Mouse (Mus musculus) hindlimb bud, embryonic 11.5 days (tissue): ENCODE measurements around the gene Crip2.

Experiments
- DNase-seq: peaks from one replicate; pipeline ENCODE4 v3.0.0-alpha.2; 2012; ENCODE audit warnings: low read depth, low spot score; ENCODE audit errors: extremely low spot score

The Crip2 gene

GRCm38 (mm10) chr12:113130732-113131131 lies 9.3 kb upstream of the Crip2 start:
- DNase-seq: no peak

DNA sequence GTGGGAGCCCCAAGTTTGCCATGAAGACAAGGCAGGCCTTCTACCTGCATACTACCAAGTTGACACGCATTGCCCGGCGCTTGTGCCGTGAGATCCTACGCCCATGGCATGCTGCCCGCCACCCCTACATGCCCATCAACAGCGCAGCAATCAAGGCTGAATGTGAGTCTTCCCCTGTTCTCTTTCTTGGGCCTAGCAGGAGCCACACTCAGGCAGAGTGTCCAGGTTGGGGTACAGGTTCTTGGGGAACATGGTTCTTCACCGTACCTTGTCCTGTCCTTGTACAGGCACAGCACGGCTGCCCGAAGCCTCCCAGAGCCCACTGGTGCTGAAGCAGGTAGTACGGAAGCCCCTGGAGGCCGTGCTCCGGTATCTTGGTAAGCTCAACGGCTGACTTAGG lies 8.4 kb upstream of the Crip2 start:
- no peak for DNase-seq

- DNase-seq: no peak
Measured at GRCm38 (mm10) chr12:113132567-113132966, 7.5 kb upstream of the Crip2 start.

DNA sequence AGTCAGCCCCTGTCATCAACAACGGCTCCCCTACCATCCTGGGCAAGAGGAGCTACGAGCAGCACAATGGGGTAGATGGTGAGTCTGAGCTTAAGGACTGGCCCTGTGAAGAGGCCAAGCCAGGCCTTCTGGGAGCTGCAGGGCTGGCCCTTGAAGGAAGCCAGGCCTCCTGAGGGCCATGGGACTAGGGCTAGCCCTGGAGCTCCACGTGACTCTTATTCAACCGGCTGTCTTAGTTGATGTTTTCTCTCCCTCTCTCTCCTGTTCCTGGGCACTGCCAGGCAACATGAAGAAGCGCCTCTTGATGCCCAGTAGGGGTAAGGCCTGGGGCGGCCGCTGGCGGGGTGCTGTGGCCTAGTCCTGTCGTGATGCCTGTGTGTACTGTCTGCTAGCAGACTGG lies 6.8 kb upstream of the Crip2 start:
- no peak for DNase-seq

- no peak for DNase-seq
Measured at GRCm38 (mm10) chr12:113133861-113134403, 6.1 kb upstream of the Crip2 start.

DNA sequence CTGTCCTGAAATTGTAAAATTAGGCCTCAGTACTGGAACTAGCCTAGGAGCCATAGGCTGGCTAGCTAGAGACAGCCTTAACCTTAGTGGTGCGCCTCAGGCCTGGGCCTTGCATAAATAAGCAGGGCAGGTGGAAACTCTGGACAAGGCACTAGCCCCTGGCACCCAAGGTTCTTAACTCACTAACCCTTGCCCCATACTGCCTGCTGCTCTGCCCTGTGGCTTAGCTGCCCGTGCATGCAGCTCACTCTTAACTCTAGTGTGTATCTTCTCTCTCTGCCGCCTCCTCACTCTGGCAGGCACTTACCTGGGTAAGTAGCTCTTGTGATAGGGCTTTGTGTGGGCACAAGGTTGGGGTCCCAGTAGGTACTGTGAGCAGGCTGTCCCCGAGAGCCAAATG lies 5.5 kb upstream of the Crip2 start:
- DNase-seq: no peak

DNA sequence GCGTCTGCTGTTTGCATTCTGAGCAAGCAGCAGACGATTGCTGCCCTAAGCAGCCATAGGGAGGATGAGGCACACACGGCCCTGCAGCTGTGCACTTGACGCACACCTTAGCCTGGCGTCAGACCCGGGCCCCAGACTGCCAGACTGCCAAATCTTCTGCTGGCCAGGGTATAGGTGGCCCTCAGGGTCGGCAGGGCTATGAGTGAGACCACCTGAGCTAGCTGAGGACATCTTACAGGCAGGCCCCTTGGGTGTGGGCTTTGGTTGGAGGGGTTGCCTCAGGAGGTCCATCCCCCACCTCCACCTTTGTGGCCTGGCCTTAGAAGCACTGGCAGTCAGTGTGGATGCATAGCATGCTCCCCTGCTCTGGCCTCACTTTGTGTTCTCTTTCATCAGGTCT lies 4.6 kb upstream of the Crip2 start:
- DNase-seq: no peak

DNA sequence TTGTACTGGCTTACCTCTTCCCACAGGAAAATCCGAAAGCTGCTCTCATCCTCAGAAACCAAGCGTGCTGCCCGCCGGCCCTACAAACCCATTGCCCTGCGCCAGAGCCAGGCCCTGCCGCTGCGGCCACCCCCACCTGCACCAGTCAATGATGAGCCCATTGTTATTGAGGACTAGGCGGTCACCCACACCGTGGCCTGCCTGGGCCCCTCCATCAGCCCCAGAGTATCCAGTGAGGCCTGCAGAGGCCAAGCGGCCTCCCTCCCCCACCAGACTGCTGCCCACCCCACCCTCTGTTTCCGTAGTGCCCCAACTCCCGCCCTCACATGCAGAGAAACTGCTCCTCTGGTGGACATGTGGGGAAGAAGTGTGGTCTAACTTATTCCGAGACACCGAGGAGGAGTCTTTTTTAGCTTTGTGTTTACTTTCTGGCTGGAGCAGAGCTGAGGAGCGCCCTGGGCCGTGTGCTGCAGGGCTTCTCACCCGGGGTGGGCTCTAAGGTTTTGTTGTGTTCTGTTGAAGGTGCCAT lies 3.5 kb upstream of the Crip2 start:
- no peak for DNase-seq

DNA sequence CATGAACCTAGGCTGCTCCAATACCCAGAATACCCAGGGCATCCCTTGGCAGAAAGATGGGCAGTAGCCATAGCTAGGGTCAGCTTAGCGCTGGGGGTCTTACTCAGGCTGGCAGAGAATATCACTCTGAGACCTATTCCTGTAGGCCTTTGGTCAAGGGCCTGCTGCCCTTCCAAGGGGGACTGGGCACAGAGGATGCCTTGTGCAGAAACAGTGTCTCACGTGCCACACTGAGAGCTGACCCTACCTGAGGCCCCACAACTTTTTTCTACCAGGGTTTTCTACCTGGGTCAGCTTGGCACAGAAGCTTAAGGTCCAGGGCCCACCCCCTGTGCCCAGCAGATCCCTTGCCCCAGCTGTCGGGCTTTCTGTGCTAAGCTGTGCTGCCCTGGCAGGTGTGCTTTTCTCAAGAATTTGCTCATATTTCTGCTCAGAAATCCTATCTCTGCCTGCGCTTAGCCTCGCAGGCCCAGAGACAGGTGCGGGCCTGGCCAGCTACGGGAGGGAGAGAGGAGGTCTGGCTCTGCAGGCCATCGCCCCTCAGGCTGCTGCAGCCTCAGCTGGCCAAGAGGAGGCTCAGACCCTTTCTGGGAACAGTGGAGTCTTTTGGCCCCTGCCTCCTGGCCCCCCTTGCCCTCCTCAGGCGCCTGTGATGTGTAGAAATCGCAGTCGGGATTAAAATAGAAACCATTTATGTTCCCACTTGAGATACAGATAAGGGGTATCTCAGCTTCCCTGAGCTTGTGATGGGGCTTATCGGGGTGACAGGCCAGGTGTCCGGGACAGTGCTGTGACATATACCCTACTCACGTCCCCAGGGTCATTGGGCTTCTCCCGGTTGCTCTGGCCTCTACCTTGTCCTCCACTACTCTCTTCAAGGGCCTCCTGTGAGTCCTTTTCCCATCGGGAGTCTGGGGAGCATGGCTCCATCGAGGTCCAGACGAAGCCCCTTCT lies 2.5 kb upstream of the Crip2 start:
- no peak for DNase-seq

- DNase-seq: no peak
Measured at GRCm38 (mm10) chr12:113138291-113138690, 1.7 kb upstream of the Crip2 start.

- no peak for DNase-seq
Measured at GRCm38 (mm10) chr12:113138901-113139864, 853 bp upstream of the Crip2 start.

GRCm38 (mm10) chr12:113140616-113141411 lies 778 bp downstream of the Crip2 start:
- DNase-seq: no peak

- no peak for DNase-seq
Measured at GRCm38 (mm10) chr12:113141531-113141973, 1.5 kb downstream of the Crip2 start.

DNA sequence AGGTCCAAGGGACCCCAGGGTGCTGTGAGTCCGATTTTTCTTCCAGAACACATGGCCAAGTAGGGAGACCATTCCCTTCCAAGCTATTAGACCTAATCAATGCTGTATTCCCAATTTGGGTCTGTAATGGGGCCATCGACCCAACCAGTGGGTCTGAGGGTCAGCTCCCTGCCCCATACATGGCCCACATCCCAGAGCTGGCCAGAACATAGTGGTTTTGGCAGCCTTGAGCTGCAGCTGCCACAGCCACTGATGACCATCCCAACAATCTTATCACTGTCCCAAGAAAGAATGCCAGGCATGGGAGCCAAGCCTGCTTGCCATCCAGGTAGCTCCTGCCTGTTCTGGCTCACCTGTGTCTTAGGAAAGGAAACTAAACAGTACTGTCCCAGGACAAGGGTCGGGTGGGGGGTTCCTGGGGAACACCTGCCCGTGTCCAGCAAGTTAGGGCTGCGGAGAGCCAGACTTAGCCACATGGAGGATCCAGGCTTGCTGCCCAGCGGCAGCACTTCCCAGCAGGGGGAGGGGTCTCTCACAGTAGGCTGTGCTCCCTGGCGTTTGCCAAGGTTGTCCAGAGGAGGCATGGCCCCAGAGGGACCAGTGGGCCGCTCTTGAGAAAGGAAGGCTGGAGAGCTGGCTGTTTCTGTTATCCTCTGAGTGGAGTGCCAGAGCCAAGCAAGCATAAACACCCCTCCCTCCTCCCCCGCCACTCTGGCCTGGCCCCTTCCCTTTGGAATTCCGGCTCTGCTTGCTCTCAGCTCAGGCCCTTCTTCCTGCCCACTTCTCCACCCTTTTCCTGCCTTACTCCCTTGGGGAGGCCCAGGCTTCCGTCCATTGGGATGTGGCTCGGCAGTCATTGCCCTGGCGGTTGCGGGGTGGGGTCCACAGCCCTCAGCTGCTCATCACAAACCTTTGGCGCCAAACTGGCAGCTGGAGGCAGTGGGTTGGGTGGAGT lies 2.3 kb downstream of the Crip2 start:
- DNase-seq: no peak

DNA sequence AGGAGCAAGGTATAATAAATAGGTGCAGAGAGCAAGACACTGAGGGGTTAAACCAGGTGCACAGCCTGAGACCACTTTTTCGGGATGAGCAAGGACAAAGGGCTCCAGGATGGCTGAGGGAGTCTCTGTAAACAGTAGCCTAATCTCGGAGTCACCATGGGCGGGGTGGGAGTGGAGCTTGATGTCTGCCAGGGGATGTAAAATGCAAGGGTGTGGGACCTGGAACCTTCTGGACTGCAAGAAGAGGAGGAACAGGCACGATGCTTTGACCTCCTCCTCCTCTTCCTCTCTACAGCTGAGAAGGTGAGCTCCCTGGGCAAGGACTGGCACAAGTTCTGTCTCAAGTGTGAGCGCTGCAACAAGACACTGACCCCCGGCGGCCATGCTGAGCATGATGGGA lies 3.1 kb downstream of the Crip2 start:
- no peak for DNase-seq

GRCm38 (mm10) chr12:113144001-113144756 lies 4.1 kb downstream of the Crip2 start:
- no peak for DNase-seq

GRCm38 (mm10) chr12:113144886-113145285 lies 4.8 kb downstream of the Crip2 start:
- no peak for DNase-seq

GRCm38 (mm10) chr12:113145591-113145990 lies 5.6 kb downstream of the Crip2 start:
- no peak for DNase-seq
